Mouse (Mus musculus) heart, postnatal 14 days (tissue): ENCODE measurements at regions not wholly inside any gene's neighbourhood (a gene's known extent, or its start where the extent isn't known, plus 50 kb on each side); places are given as distances from the start of the nearest gene placed in this dataset.

Experiments used
- DNase-seq, 2 experiments: peaks; one replicate each; pipeline ENCODE4 v3.0.0; 2021 to 2022
- intact Hi-C: fragments of 180-260 bp; cut with DNase I; formaldehyde crosslinking; loops from one replicate; pipeline ENCODE4 v1.15.1; 2025

- DNase-seq, result no peak
- intact Hi-C loops, result no loop called here
These were observed 185.7 kb downstream of the Hace1 start for GRCm38 (mm10) chr10:45763160-45763955.

GRCm38 (mm10) chr10:45779720-45780119, 202.1 kb downstream of the Hace1 start:
- DNase-seq, result no peak
- intact Hi-C loops, result no loop called here

DNA sequence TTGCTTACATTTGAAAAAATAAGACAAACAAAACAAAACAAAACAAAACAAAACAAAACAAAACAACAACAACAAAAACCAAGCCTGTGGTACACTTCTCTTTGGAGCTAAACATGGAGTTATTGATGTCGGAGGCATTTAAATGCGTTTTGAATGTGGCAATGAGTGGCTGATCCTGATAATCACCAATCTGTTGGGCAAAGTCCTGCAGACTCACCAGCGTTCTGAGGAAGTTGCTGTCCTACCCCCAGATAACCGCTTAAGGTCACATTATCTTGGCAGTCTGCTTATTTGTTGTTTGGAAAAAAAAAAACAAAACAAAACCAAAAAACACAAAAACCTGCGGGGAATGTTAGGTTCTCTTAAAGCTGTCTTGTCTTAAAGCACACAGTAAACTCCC, 205.4 kb downstream of the Hace1 start:
- DNase-seq, result no peak
- intact Hi-C loops, result no loop called here

DNA sequence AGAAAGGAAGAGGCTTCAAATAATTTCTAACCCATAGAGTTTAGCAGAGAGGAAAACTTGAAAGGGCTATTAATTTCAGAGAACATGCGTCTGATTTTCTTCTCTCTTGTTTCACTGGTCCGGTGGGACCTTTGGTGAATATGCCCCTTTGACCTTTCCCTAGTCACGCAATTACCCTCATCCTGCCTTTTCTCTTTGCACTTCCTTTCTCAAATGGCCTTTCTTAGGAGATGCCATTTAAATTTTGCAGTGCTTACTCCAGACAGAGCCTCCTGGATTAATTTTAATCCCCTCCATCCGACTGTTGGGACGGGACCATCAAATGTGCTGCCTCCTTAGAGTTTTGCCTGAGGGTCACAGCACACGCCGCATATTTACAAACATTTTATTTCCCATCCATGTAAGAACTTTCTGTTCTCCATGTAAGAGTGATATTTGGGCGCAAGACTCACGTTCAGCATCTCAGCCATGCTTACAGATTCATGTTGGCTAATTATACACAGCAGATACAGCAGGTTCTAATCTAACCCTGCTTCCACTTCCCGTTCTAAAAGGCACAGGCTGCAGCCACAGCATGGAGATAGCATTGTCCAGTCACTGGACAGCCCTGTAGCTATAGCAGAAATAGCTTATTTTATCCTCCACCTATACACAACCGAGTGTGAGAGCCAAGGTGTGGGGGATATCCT, 206.0 kb downstream of the Hace1 start:
- DNase-seq, result no peak
- intact Hi-C loops, result no loop called here

DNA sequence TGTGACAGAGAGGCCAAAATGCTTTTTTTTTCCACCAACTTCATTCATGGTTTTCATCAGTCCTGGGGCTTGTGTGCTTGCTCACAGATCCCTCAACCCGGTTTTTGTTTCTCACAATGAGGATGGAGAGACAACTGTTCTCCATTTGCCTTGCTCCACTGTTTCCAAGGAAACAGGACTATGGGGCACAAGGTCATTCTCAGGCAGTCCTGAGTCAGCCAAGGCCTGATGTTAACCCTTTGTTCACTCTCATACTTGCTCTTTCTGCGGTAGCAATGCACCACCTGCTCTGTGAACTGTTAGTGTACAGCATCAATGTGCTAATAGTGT, 206.5 kb downstream of the Hace1 start:
- intact Hi-C loops, result no loop called here
- no peak for DNase-seq

GRCm38 (mm10) chr10:45784575-45784974, 206.9 kb downstream of the Hace1 start:
- no peak for DNase-seq
- intact Hi-C loops, result no loop called here

GRCm38 (mm10) chr10:45788356-45788755, 210.7 kb downstream of the Hace1 start:
- no peak for DNase-seq
- intact Hi-C loops, result no loop called here

- no peak for DNase-seq
- intact Hi-C loops, result no loop called here
These were observed 218.0 kb downstream of the Hace1 start for GRCm38 (mm10) chr10:45795582-45795981.

DNA sequence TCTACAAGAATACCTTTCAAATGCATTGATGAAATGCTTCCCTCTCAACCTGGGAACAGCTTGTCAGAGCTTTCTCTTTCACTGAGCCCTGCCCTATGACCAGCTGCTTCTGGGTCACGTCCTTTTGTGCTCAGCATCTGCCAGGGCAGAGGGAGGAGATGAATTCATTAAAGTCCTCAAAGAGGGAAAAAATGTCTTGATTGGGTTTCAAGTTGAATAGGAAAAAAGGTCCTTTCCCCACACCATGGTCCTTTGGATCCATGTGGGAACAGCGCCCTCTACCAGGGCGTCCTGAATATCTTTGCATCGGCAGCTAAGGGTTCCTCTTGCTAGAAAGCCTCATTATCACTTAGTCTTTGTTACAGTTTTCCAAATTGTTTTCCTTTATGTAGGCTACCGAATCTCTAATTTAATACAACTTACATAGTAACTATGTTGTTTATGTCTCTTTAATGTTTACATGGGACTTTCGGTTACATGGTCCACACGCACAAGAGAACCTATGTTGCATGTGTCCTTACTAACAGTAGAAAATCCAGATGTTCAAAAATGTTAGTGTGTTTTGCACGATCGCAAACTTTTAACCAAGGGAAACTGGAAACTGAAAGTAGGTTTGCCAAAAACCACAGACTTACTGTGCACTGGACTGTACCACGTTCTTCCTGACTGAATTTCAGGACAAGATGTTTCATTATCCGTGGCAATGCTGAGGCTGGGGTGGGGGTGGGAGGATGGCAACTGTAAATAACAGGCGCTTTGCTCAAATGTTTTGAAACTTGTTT, 222.6 kb downstream of the Hace1 start:
- intact Hi-C loops, result loop anchor here (5.0 to 10.0 kb wide), 2 partner anchors 117 to 415 kb away; no protein-coding TSS in a partner anchor
- DNase-seq, result peak; percentile 51 to 62

DNA sequence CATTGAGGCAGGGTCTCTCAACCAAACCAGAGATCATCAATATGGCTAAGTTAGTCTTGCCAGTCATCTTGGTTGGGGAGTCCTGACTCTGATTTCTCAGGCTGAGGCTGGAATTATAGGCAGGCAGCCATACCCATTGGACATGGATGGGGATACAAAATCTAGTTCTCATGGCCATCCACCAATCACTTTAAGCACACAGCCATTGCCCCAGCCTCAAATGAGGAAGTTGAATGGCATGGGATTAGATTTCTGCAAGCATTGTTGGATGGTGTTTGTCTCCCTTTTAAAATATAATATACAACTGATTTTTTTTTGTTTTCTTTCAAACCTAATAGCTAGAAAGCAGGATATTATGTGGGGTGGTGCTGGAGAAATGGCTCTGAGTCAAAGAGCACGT, 223.8 kb downstream of the Hace1 start:
- intact Hi-C loops, result loop anchor here (1.0 to 10.0 kb wide), 3 partner anchors 116 to 417 kb away; no protein-coding TSS in a partner anchor
- DNase-seq, result no peak

GRCm38 (mm10) chr10:45806984-45807827, 229.6 kb downstream of the Hace1 start:
- no peak for DNase-seq
- intact Hi-C loops, result loop anchor here (10.0 kb wide), 1 partner anchor 422 kb away; no protein-coding TSS in a partner anchor

DNA sequence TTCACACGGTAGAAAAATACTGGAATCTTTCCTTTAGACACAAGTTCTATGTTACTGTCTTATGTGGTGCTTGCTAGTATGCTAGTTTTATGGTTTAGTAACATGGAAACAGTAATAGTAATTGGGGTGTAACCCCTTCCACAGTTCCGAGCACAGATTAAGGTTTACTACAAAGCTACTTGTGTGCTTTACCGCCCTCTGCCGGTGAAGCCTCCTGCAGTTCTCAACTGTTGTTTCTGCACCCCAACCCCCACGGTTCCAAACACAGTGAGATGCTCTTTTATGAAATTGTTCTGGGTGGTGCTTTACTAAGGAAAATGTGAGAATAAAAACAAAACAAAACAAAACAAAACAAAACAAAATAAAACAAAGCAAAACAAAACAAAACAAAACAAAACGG, 234.3 kb downstream of the Hace1 start:
- peak; percentile 19 to 42 for DNase-seq
- intact Hi-C loops, result no loop called here

- DNase-seq, result no peak
- intact Hi-C loops, result no loop called here
These were observed 236.2 kb downstream of the Hace1 start for GRCm38 (mm10) chr10:45813804-45814203.

- intact Hi-C loops, result no loop called here
- no peak for DNase-seq
These were observed 239.1 kb downstream of the Hace1 start for GRCm38 (mm10) chr10:45816679-45817078.

DNA sequence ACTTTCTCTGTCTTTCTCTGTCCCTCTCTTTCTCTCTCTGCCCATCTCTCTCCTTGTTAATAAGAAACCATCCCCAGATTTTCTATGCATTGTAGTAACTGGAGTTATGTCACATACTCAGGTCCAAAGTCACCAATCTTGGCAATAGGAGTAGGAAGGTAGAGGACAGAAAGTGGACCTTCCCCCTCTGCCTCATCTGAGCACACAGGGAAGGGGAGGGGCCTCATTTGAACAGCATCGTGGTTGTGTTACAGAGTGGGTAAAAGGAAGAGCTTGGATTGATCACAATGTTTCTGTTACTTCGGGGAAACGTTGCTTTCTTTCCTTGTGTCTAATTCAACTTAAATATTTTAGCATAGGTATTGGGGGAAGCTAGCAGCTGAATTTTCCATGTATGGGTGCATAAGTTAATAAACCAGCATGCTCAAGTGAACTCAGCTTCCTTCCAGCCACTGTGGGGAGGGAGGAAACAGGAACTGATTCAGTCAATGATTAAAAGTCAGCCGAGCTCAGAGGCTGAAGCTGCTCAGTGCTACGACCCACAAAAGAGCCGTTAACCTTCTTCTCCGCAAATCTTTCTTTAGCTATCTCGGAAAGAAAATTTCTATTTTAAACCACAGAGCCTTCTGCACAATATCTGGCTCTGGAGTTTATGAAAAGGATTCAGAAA, 243.5 kb downstream of the Hace1 start:
- intact Hi-C loops, result no loop called here
- DNase-seq, result no peak

- DNase-seq, result no peak
- intact Hi-C loops, result no loop called here
These were observed 244.6 kb downstream of the Hace1 start for GRCm38 (mm10) chr10:45822251-45822650.

DNA sequence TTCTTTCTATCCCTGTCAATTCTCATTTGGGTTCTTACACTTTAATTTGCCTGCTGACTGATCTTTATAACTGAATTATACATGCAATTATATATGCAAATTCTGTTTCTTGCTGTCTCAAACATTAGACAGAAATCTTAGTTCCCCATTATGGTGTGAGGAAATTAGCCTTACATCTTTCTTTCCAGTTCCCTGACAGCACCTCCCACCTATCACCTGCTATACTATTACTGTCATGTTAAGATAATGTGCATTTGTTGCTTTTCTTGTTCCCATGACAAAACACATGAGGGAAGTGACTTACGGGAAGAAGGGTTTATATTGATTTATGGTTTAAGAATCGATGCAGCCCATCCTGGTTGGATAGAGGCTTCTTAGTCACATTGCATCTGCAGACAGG, 246.0 kb downstream of the Hace1 start:
- DNase-seq, result no peak
- intact Hi-C loops, result no loop called here

DNA sequence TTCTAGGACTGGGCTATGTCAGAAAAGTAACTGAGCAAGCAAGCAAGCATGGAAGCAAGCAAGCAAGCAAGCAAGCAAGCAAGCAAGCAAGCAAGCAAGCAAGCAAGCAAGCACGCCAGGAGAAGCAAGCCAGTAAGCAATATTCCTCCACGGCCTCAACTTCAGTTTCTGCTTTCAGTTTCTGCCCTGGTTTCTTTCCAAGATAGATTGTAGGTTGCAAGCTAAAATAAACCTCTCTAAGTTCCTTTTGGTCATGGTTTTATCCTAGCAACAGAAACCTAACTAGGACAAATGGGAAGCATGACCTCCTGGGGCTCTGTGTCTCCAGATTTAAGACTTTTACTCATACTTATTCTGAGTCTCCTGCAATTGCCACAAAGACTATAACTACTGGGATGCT, 271.0 kb downstream of the Hace1 start:
- DNase-seq, result no peak
- intact Hi-C loops, result no loop called here

DNA sequence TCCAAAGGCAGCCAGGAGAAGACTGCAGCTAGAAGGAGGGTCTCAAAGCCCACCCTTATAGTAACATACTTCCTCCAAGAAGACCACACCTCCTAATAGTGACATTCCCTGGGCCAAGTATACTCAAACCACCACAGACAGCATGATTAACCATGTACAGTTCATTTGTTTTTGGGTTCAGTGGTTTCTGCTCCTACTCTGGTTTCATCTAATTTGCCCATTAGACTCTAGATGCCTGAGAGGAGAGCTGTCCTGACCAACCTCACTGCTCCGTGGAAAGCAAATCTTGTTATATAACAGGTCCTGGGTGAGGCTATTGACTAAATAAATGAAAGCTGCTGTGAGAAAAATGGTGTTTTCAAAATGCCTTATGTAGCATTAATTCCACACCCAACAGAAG, 272.2 kb downstream of the Hace1 start:
- intact Hi-C loops, result no loop called here
- no peak for DNase-seq

GRCm38 (mm10) chr10:45850625-45851024, 273.0 kb downstream of the Hace1 start:
- intact Hi-C loops, result no loop called here
- DNase-seq, result peak in 1 of 2 experiments; percentile 29
